Mouse (Mus musculus): ENCODE results near the gene Prss32.

GRCm38 (mm10) chr17:23820731-23821130 lies 22.9 kb upstream of the Prss32 start:
- TF ChIP-seq CTCF (IDR thresholded peaks at IDR 0.05; ENCODE audit: control insufficient read depth, insufficient read depth, insufficient replicate concordance, low read depth, low read length) (no peak), POLR2A (IDR thresholded peaks at IDR 0.05; ENCODE audit: control insufficient read depth, low read depth, low read length) (no peak)

Measured in testis, adult 2 months (tissue).